Mouse (Mus musculus) adrenal gland, postnatal 25 days (tissue): ENCODE data around the gene Prrc2b. TPM values are rescaled to one million over a fixed set of nuclear protein-coding genes. Genes with fewer than 3 reads are reported as not detected.

Experiments used
- DNase-seq: peaks from one replicate; pipeline ENCODE4 v3.0.0; 2021; ENCODE audit warnings: mixed read lengths
- total RNA-seq: library from RNA; stranded (reverse); gene quantifications from 2 replicates; pipeline ENCODE4 v1.2.3, GENCODE M21; 2021

The Prrc2b gene
- total RNA-seq, 1 experiment from 2014 or later = 128 TPM

DNA sequence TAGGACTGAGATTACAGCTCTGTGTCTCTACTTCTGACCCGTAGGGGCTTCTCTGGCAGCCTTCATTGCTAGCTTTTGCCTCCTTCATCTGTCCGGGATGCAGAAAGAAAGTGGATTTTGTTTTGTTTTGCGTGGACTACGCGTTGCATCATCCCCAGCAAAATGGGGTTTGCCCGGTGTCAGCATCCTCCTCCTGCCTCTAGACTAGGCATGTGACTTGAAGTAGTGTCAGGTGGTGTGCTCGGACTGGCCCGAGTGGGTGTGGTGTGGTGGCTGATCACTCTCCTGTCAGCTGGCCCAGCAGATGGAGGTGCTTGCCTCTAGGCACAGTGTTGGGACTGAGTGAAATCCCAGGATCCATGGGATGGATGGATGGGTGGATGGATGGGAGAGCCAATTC, 11.2 kb downstream of the Prrc2b start:
- DNase-seq = no peak

DNA sequence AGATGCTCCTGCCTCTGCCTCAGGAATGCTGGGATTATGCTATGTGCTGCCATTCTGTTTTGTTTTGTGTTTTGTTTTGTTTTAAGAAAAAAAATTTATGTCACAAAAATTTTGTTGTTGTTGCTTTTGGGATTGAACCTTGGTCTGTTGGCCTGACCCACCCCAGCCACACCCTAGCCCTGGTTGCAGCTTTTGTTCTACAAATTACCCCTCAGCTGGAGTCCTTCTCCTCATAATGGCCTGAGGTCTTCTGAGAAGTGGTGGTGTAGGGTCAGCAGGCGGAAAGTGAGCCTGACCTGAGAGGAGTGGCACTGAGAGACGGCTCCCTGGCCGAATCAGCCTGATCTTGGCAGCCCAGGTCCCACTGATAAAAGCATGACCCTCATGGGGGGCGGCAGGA, 11.8 kb downstream of the Prrc2b start:
- DNase-seq = no peak

DNA sequence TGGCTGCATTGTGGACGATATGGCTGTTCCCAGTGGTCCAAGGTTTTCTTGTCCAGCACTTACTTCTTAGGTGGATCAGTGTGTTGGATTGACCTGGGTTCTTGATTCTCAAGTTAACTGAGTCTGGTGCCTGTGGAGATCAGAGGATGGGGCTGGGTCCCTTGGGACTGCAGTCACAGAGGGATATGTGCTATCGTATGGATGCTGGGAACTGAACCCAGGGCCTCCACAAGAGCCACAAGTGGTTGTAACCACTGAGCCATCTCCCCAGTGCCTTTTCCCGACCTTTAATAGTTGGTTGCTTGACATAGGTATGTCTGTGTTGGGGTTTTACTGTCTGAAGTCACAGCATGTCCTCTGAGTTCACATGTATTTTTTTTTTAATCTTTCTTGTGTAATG, 12.2 kb downstream of the Prrc2b start:
- DNase-seq = no peak

DNA sequence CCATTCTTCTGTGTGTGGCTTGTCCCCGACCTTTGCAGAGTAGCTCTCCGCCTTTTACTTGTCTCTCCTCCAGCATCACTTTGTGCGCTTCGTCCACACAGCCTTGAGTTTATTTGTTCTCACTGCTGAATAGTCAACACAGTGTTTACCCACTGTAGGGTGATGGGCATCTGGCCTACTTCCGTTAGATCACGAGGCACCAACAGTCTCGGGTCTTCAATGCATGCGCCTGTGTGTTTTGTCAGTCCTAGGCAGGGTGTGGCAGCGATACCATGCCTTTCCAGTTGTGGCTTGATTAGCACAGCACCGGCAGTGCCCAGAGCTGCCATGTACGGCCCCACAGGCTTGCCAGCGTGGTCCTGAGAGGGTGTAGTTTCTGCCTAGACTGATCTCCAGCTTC, 13.6 kb downstream of the Prrc2b start:
- no peak for DNase-seq

DNA sequence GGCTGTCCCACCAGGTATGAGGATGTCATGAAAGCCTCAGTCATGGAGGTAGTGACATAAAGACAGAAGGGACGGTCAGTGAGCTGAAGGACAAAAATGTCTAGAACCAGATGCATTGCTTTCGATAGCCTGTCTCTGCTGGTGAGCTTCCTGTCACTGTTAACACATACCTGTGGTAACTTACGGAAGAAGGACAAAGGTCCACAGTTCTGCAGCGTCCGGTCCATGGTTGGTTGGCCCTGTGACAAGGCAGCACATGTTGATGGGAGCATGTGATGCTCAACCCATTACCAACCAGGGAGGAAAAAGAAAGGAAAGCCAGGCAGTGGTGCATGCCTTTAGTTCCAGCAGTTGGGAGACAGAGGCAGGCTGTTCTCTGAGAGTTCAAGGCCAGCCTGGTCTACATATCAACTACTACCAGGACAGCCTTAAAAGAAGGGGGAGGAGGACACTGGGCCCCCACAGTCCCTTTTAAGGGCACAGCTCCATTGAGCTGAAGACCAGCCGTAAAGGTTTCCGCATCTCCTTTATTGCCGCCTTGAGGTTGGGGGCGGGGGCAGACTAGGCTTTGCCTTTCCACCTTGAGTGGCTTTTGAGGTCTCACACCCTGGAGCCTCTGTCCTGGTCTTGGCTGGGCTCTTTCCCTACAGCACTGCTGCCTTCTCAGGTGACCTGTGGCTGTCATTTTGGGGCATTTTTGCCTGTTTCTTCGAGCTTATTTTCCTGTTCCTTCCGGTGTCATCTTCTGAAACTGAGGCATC, 14.3 kb downstream of the Prrc2b start:
- DNase-seq = no peak

DNA sequence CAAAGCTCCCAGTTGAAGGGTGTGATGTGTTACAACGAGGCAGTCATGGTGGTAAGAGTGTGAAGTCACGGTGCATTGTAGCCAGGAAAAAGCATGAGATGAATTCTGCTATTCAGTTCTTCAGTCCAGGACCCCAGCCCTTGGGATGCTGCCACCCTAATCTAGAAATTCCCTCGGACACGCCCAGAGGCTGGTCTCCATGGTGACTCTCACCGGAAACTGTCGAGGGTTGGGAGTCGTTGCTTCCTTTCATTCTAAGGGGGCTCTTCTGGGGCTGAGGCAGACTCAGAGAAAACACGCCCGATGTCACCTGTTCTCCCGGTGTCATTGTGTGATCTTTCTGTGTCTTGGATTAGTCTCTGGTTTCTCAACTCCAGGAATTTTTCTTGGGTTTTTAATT, 15.7 kb downstream of the Prrc2b start:
- DNase-seq = no peak

DNA sequence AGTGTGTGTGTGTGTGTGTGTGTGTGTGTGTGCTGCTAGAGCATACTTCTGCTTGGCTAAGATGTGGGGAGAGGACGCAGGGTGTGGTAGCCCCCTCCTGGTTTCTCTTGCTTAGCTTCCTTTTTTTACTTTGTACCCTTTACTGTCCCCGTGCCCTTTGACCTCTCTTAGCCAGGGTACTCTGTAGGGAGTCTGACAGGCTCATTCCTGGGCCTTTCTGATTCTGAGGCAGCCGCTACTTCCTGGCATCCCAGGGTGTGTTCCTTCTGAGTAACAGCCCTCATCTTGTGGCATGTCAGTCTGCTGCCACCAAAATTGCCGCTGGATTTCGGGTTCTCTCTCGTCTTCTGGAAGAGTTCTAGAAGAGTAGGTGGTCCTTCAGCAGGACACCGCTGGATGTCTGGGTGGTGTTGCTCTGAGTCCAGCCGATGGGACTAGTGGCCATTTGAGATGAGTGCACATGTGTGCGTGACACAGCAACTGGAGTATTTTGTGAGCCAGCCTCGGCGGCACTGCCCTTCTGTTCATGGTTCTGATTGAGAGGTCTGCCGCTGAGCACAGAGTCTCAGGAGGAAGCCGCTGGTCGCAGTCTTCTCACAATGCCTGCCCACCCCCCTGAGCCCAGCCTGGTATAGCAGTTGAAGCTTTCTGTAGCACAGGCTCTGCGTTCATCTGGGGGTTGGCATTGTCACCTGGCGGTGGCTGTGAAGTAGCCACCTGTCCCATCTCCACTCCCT, 16.3 kb downstream of the Prrc2b start:
- DNase-seq = no peak

DNA sequence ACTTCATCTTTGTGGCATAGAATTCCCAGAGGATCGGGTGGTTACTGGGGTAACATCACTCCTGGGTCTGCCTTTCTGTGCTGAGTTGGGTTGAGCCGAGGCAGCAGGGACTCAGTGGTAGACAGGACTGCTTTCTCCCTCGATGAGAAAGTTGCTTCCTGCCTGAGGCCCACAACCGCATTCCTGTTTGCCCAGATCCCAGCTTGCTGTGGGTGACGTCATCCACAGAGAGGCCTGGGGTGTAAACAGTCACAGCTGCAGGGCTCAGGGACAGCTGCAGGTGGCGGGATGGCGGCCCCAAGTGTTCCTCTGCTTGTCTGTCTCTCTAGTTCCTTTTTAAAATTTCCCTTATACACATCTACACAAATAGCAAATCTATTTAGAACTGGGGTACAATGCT, 16.9 kb downstream of the Prrc2b start:
- DNase-seq = peak; percentile 49

DNA sequence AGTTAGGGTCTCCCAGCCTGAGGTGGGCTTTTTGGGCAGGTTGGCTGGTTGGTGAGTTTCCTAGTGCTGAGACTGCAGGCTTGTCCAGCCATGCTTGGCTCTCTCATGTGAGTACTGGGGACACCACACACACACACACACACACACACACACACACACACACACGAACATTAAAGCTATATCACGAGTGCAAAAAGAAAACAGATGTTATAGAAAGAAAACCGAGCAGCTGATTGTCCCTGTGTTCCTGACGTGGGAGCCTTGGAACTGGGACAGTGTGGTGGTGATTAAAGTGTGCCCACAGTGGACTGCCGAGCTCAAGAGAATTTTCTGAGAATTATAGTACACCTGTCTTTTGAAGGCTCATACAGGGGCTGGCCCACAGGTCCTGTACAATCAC, 18.4 kb downstream of the Prrc2b start:
- DNase-seq = no peak

DNA sequence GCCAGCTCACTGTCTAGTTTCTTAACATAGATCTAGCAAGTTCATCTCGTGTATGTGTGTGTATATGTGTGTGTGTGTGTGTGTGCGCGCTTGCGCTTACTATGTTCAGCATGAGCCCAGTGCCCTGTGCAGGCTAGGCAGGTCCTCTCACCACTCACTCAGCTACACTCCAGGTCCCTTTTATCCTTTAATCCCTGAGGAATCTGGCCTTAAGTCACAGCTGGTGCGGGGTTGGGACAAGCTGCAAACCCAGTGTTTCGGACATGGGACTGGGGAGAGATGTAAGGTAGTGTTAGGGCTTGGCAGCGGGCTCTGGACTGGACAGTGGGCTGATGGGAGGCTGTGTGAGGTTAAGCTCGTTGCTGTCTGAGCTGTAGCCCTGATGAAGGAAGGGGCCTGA, 19.1 kb downstream of the Prrc2b start:
- no peak for DNase-seq

DNA sequence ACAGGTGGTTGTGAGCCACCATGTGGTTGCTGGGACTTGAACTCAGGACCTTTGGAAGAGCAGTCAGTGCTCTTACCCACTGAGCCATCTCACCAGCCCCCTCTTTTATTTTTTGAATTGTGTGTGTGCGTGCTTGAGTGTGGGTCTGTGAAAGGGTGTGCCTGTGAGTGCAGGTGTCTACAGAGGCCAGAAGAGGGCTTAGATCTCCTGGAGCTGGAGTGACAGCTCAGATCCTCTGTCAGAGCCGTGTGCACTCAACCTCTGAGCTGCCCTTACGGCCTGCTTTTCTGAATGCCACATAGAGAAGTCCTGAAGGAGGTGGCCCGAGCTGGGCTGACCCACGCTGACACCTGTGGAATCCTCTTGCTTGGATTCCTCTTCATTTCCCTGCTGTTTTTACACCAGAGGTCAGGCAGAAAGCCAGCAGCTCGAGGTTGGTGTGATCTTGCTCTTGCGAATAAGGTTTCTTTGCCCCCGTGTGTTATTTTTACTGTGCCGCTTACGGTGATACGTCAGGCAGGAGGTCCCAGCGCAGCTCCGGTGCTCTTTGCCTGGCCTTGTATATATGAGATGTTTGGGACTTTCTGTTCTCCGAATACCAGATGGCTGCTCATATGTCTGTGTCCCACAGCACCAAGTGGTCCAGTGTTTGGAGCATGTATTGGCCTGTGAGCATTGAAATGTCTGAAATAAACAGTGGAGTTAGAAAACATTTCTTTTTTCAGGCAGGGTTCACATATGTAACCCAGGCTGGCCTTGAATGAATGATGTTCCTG, 21.0 kb downstream of the Prrc2b start:
- no peak for DNase-seq

DNA sequence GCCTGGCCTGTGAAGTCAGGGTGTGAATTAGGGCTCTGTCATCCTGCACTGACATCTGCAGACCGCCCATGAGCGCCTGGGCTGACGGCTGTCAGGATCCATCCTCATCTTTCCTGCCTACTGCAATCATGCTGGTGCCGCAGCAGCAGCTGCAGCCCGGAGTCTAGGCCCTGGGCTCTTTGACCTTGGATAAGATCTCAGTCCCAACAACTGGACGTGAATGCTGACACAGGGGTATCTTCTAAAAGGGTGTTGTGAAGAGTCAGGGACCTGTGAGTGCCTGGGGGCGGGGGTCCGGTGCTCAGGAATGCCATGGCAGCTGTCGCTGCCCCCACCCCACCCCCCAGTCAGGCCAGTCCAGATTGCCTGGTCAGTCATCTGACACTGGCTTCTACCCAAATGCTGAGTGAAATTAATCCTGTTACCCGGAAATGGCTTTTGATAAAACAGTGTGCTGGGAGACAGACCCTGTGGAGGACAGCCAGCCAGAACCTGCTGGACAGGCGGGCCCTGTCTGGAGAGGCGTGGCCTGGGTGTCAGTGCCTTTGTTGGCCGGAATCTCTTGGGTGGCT, 23.4 kb downstream of the Prrc2b start:
- DNase-seq = peak; percentile 64

DNA sequence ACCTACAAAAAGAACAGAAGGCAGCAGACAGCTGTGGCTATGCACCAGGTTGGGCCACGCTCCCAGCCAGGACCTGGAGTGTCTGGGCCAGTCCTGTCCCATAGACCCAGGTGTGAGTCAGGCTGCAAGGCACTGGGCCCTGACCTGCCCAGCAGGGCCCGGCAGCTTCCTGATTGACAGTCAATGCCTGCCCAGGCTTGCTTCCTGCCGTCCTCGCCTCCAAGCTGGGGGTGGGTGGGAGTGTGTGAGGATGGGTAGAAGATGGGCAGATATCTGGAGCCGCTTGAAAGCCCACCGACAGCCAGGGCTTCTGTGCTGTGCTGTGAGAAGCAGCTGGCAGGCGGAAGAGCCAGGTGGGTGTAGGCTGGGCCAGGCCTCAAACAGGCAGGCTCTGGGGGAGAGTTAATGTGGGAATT, 24.2 kb downstream of the Prrc2b start:
- DNase-seq = no peak

DNA sequence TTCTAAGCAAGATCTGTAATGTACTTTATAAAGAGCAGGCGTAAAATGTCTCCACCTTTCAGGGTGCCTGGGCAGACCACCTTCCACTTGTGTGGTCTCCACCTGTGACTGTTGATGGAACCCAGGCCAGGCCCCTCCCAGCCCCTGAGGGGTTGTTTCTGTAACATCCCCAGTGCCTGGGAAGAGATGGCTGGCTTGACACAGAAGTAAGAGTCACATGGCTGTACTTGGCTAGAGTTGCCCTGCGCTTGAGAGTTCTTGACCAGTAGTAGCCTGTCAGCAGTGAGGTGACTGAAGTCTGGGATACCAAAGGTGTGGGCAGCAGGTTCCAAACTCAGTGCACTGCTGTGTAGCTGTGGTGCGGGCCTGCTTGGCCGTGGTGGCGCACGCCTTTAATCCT, 24.6 kb downstream of the Prrc2b start:
- DNase-seq = no peak

DNA sequence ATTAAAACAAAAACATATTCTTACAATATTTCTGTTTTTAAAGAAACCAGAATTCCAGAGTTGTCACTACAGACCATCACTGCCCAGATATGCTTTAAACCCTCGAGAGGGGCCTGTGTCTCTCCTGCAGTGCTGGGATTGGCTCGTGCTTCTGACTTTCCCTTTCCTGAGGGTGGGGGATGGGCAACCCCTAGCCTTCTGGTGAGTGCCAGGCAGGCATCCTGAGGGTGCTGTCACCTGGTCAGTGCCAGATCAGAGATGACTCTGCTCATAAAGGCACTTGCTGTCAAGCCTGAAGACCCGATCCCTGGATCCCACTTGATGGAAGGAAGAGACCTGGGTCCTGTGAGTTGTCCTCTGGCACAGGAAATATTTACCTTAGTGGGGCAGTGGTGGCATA, 26.0 kb downstream of the Prrc2b start:
- no peak for DNase-seq

DNA sequence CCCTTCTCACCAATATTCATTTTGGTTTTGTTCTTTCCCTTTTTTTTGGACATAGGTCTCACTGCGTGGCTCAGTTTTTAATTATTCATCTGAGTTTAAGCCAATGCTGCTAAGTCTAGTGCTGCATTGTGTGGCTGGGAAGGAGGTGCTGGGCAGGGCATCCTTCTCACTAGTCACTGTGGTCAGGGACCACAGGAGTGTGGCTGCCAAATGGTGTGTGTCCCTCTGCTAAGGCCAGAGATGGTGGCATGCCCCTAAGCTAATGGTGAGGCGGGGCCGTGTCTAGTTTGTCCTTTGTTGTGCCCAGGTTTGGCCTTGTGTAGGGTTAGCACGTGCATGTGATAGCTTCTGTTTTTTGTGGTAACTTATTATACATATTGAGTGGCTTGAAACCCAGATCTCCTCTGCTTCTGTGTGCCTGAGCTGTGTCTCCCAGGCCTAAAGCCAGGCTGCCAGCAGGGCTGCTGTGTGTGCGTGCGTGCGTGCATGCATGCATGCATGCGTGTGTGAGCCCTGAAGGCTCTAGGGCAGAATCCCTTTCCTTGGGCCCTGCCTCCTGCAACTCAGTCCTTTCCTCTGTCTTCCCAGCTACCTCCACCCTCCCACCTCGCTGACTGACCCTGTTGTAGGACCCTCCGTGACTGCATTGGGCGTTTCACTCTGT, 26.6 kb downstream of the Prrc2b start:
- no peak for DNase-seq

DNA sequence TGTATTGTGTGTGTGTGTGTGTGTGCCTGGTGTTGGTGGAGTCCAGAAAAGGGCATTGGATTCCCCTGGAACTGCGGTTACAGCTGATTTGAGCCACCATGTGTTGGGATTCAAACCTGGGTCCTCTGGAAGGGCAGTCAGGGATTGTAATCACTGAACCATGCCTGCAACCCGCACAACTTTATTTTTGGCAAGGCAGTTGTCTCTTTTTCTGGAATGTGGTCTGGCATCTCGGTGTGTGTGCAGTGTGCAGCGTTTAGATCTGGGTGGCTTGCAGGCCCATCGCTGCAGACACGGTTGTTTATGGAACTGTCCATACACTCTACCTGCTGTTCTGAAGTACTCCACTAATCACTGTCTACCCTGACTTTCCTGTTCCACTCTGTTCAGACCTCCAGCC, 28.5 kb downstream of the Prrc2b start:
- no peak for DNase-seq

DNA sequence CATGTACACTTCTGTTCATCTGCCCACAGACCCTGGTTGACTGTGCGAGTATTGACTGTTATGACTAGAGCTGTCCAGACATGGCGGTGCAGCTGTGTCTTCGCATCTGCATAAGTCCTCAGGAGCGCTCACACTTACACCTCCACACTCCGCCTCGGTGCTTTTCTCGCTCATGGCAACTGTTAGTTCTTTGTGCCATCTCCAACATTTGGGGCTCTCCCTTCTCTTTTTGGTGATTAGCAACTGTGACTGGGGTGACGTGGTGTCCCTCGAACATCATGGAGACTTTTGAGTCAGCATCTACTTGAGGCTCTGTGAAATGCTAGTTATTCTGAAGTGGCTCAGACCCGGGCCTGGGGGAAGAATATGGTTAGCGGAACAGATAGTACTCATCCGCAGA, 29.2 kb downstream of the Prrc2b start:
- DNase-seq = no peak

DNA sequence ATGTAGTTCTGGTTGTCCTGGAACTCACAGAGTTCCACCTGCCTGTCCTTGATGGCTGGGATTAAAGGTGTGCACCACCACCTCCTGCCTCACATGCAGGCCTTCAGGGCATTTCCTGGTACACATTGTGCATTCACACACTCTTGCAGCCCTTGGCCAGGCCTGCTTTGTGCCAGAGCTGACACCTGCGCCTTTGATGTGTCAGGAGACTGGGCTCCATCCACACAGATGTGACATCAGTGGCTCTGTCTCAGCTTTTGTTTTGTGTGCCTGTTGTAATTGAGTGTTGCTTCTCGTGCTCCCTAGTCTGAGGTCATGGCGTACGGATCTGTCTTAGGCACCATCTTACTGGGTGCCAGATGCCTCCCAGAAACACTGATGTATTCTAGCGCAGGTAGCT, 30.5 kb downstream of the Prrc2b start:
- DNase-seq = no peak

DNA sequence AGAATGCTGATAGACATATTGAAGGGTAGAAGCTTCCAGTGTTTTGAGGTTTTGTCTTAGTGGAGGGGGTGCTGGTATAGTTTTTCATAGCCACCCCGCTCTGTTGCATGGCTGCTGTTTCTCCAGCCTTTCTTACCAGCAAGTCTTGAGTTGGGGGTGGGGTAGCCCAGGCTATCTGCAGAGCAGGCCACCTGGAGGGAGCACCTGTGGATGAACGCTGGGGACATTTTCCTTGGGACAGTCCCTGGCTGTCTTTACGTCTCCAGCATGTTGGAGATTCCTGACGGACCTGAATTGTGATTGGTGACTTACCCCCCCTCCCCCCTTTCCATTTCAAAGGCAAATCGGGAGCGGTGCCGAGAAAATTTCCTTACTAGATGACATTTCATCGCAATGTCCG, 31.2 kb downstream of the Prrc2b start:
- no peak for DNase-seq

DNA sequence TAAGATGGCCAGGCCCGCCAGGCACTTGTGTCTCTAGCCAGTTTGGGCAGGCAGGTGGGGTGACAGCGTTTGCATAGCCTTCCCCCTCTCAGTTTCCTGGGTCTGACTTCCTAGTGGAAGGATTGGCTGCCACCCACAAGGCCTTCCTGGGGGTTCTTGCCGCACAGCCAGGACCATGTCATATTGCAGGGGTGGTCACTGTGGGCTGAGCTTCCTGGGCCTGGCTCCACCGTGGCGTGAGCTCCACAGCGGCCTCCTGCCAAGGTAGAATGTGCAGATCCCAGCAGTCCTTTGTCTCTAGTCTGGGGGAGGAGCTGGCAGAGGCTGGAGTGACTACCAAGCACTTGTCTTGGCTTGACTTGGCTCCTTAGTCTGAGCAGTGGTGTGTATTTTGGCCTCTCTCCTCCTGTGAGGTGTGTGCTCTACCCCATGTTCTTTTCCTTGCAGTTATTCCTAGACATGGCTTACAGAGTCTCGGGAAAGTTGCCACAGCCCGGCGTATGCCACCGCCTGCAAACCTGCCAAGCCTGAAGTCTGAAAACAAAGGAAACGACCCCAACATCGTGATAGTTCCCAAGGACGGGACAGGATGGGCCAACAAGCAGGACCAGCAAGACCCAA, 31.9 kb downstream of the Prrc2b start:
- DNase-seq = no peak

DNA sequence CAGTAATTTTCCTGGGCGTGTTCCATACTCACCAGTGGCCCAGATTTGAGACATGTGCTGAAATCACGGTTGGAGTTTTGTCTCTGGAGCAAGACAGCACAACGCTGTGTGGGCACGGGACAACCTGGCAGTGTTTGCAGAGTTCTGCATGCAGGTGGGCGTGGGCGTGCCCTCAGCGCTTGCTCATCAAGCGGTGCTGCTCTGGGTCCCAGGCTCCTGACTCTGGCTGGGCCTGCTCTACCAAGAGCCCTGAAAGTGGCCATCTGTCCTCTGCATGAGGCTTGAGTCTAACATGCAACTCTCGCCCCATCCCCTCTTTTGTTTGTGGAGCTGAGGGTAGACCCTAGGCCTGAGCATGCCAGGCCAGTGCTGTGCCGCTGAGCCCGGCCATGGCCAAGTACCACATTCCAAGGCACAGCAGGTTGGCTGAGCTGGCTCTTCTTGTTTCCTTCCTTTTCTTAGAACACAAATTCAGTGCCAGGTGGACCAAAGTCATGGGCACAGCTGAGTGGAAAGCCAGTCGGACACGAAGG, 36.2 kb downstream of the Prrc2b start:
- no peak for DNase-seq
